Mouse (Mus musculus) ovary, postnatal 14 days (tissue): ENCODE data around the gene Lsm7.
"Not testable (repeated sequence)": the region's sequence is repeated elsewhere in the genome, so short reads cannot be mapped to it uniquely, and the experiment has no call there.

Experiments used
- DNase-seq: peaks from one replicate; pipeline ENCODE4 v3.0.0; 2022; ENCODE audit warnings: low spot score

Gene Lsm7

GRCm38 (mm10) chr10:80835617-80836016 is 19.4 kb downstream of the Lsm7 start:
- no peak for DNase-seq

GRCm38 (mm10) chr10:80832818-80833217 is 22.2 kb downstream of the Lsm7 start:
- DNase-seq, result no peak

GRCm38 (mm10) chr10:80831136-80831535 is 23.9 kb downstream of the Lsm7 start:
- DNase-seq, result no peak

GRCm38 (mm10) chr10:80829359-80830278 is 25.4 kb downstream of the Lsm7 start:
- DNase-seq, result no peak

GRCm38 (mm10) chr10:80828587-80828986 is 26.4 kb downstream of the Lsm7 start:
- not testable (repeated sequence) for DNase-seq

GRCm38 (mm10) chr10:80827870-80828420 is 27.1 kb downstream of the Lsm7 start:
- DNase-seq, result no peak

GRCm38 (mm10) chr10:80827063-80827869 is 27.7 kb downstream of the Lsm7 start:
- no peak for DNase-seq

- DNase-seq, result peak; percentile 95
Observed at GRCm38 (mm10) chr10:80826151-80827062, 28.6 kb downstream of the Lsm7 start, which contains the start of gene Oaz1. Gene Oaz1, plus strand, starts transcription at chr10:80826656.

- no peak for DNase-seq
Observed at GRCm38 (mm10) chr10:80824827-80825226, 30.2 kb downstream of the Lsm7 start.

- no peak for DNase-seq
Observed at GRCm38 (mm10) chr10:80823847-80824643, 31.0 kb downstream of the Lsm7 start.

- no peak for DNase-seq
Observed at GRCm38 (mm10) chr10:80823316-80823715, 31.7 kb downstream of the Lsm7 start.

- no peak for DNase-seq
Observed at GRCm38 (mm10) chr10:80822528-80822927, 32.5 kb downstream of the Lsm7 start.

GRCm38 (mm10) chr10:80821991-80822390 is 33.0 kb downstream of the Lsm7 start:
- DNase-seq, result no peak

GRCm38 (mm10) chr10:80819406-80819805 is 35.6 kb downstream of the Lsm7 start:
- DNase-seq, result no peak

GRCm38 (mm10) chr10:80818599-80819281 is 36.3 kb downstream of the Lsm7 start:
- no peak for DNase-seq

- DNase-seq, result not testable (repeated sequence)
Observed at GRCm38 (mm10) chr10:80817955-80818354, 37.1 kb downstream of the Lsm7 start.

GRCm38 (mm10) chr10:80817164-80817563 is 37.8 kb downstream of the Lsm7 start:
- no peak for DNase-seq

- DNase-seq, result not testable (repeated sequence)
Observed at GRCm38 (mm10) chr10:80816303-80816702, 38.7 kb downstream of the Lsm7 start.

GRCm38 (mm10) chr10:80814800-80815199 is 40.2 kb downstream of the Lsm7 start:
- DNase-seq, result no peak

- no peak for DNase-seq
Observed at GRCm38 (mm10) chr10:80813366-80813765, 41.6 kb downstream of the Lsm7 start, which contains the start of gene Jsrp1. Gene Jsrp1, minus strand, starts transcription at chr10:80813498.
